Mouse (Mus musculus) MEL (cell line): ENCODE measurements around the gene Emilin1. TPM values are rescaled to one million over a fixed set of nuclear protein-coding genes. Genes with fewer than 3 reads are reported as not detected.

Experiments used
- DNase-seq: peaks from one replicate; pipeline ENCODE4 v3.0.0; 2011; ENCODE audit warnings: low read depth, low spot score
- H3K27ac ChIP-seq: 2 replicates; pipeline ENCODE4 v1.5.1; 2012; ENCODE audit warnings: low read depth, mild to moderate bottlenecking, control low read depth, low read length, moderate library complexity; ENCODE audit not compliant: control insufficient read depth
- H3K27me3 ChIP-seq, 2 experiments: fragments of 150-350 bp in 1 of 2; sonication (generic) in 1 of 2; 2 replicates each; pipeline ENCODE4 v1.6.1; 2012; ENCODE audit warnings: low read length in 2 of 2, mild to moderate bottlenecking in 2 of 2, improper control_type of control experiment in 1 of 2, moderate library complexity in 1 of 2; ENCODE audit not compliant: insufficient read depth in 2 of 2, control insufficient read depth in 1 of 2
- H3K36me3 ChIP-seq, 2 experiments: 2 replicates each; pipeline ENCODE4 v1.6.1; 2012 to 2014; ENCODE audit warnings: low read length in 2 of 2, improper control_type of control experiment in 1 of 2, inconsistent platforms in 1 of 2, mild to moderate bottlenecking in 1 of 2; ENCODE audit not compliant: insufficient read depth in 2 of 2, control insufficient read depth in 1 of 2
- H3K4me1 ChIP-seq, 2 experiments: fragments of 150-350 bp in 1 of 2; sonication (generic) in 1 of 2; 2 replicates each; pipeline ENCODE4 v1.6.1; 2012; ENCODE audit warnings: low read length in 2 of 2, improper control_type of control experiment in 1 of 2, mild to moderate bottlenecking in 1 of 2; ENCODE audit not compliant: insufficient read depth in 2 of 2, control insufficient read depth in 1 of 2
- H3K4me3 ChIP-seq, 2 experiments: fragments of 150-350 bp in 1 of 2; sonication (generic) in 1 of 2; 2 replicates each; pipeline ENCODE4 v1.5.1; 2012; ENCODE audit warnings: low read depth in 2 of 2, low read length in 2 of 2, mild to moderate bottlenecking in 2 of 2, moderate library complexity in 2 of 2, control low read depth in 1 of 2, improper control_type of control experiment in 1 of 2; ENCODE audit not compliant: control insufficient read depth in 1 of 2, insufficient read depth in 1 of 2
- H3K79me2 ChIP-seq: 2 replicates; pipeline ENCODE4 v1.6.1; 2012; ENCODE audit warnings: mild to moderate bottlenecking, low read length, moderate library complexity; ENCODE audit not compliant: control insufficient read depth, poor library complexity, insufficient read depth
- H3K9ac ChIP-seq: 2 replicates; pipeline ENCODE4 v1.6.1; 2012; ENCODE audit warnings: low read depth, mild to moderate bottlenecking, control low read depth, low read length, moderate library complexity; ENCODE audit not compliant: control insufficient read depth, poor library complexity, severe bottlenecking
- H3K9me3 ChIP-seq: fragments of 150-350 bp; sonication (generic); replicated peaks from 2 replicates; pipeline ENCODE4 v1.6.1; 2012; ENCODE audit warnings: mild to moderate bottlenecking, low read length, improper control_type of control experiment, moderate library complexity; ENCODE audit not compliant: insufficient read depth
- ELF1 ChIP-seq: IDR thresholded peaks from 2 replicates; pipeline ENCODE4 v1.6.1; 2014; ENCODE audit warnings: low read depth, mild to moderate bottlenecking, inconsistent platforms, low read length, improper control_type of control experiment, moderate library complexity
- GATA1 ChIP-seq: IDR thresholded peaks from 2 replicates; pipeline ENCODE4 v1.6.1; 2011; ENCODE audit warnings: low read depth, low read length, improper control_type of control experiment
- KAT2A ChIP-seq: conservative IDR thresholded peaks from 2 replicates; pipeline ENCODE4 v1.6.1; 2012; ENCODE audit warnings: low read depth, low read length, improper control_type of control experiment, inconsistent platforms
- MAX ChIP-seq: IDR thresholded peaks from 2 replicates; pipeline ENCODE4 v1.6.1; 2011; ENCODE audit warnings: low read length, improper control_type of control experiment
- MEF2A ChIP-seq: IDR thresholded peaks from 2 replicates; pipeline ENCODE4 v1.6.1; 2014; ENCODE audit warnings: low read depth, mild to moderate bottlenecking, inconsistent platforms, low read length, improper control_type of control experiment; ENCODE audit not compliant: poor library complexity, insufficient replicate concordance, severe bottlenecking; ENCODE audit errors: extremely low read depth
- POLR2A ChIP-seq, 2 experiments: IDR thresholded peaks; 2 replicates each; pipeline ENCODE4 v1.6.1; 2011 to 2012; ENCODE audit warnings: low read length in 2 of 2, mild to moderate bottlenecking in 2 of 2, control low read depth in 1 of 2, improper control_type of control experiment in 1 of 2, low read depth in 1 of 2, moderate library complexity in 1 of 2; ENCODE audit not compliant: control insufficient read depth in 1 of 2, insufficient read depth in 1 of 2, poor library complexity in 1 of 2
- POLR2AphosphoS5 ChIP-seq: IDR thresholded peaks from 2 replicates; pipeline ENCODE4 v1.6.1; 2012; ENCODE audit warnings: low read depth, borderline replicate concordance, mild to moderate bottlenecking, inconsistent platforms, low read length, moderate library complexity, mixed read lengths
- RCOR1 ChIP-seq: IDR thresholded peaks from 2 replicates; pipeline ENCODE4 v1.6.1; 2012; ENCODE audit warnings: low read depth, mild to moderate bottlenecking, inconsistent platforms, low read length, improper control_type of control experiment
- TBP ChIP-seq: IDR thresholded peaks from 2 replicates; pipeline ENCODE4 v1.8.0; 2011; ENCODE audit warnings: low read depth, low read length, improper control_type of control experiment
- TCF12 ChIP-seq: IDR thresholded peaks from 2 replicates; pipeline ENCODE4 v1.6.1; 2014; ENCODE audit warnings: low read depth, mild to moderate bottlenecking, inconsistent platforms, low read length, improper control_type of control experiment, moderate library complexity
- USF2 ChIP-seq, 2 experiments: IDR thresholded peaks; 2 replicates each; pipeline ENCODE4 v1.6.1; 2011 to 2012; ENCODE audit warnings: improper control_type of control experiment in 2 of 2, low read length in 2 of 2, borderline replicate concordance in 1 of 2, inconsistent platforms in 1 of 2, low read depth in 1 of 2, mild to moderate bottlenecking in 1 of 2; ENCODE audit not compliant: insufficient read depth in 1 of 2
- ZKSCAN1 ChIP-seq: IDR thresholded peaks from 2 replicates; pipeline ENCODE4 v1.6.1; 2012; ENCODE audit warnings: low read depth, mild to moderate bottlenecking, inconsistent platforms, low read length, improper control_type of control experiment, moderate library complexity
- ZMIZ1 ChIP-seq: IDR thresholded peaks from 2 replicates; pipeline ENCODE4 v1.6.1; 2012; ENCODE audit warnings: low read depth, mild to moderate bottlenecking, inconsistent platforms, low read length, improper control_type of control experiment, moderate library complexity
- polyA plus RNA-seq, 2 experiments: library from polyadenylated mRNA; stranded (reverse) in 1 of 2; unstranded in 1 of 2; fragments of >175 nt in 1 of 2; fragments of >200 nt in 1 of 2; gene quantifications; 2 replicates each; pipeline versions ENCODE4 v1.2.1 to v1.2.4; 2012; ENCODE audit warnings: low replicate concordance in 2 of 2, low read depth in 1 of 2; ENCODE audit not compliant: insufficient read length in 2 of 2, insufficient read depth in 1 of 2, missing spikeins in 1 of 2
- total RNA-seq: library from RNA; depleted of rRNA; stranded (reverse); fragments of 300-350 nt; gene quantifications from 2 replicates; pipeline ENCODE4 v1.2.3, GENCODE M21; 2012

The Emilin1 gene
- total and polyA plus RNA-seq, 3 experiments, result 1.3 to 2.0 TPM; not detected in 1

GRCm38 (mm10) chr5:30951706-30952105 is 38.5 kb downstream of the Emilin1 start:
- TF ChIP-seq RCOR1 (no peak), MAX (no peak), ELF1 (no peak)
- H3K27ac ChIP-seq, result no peak overlapping the region
- H3K9ac ChIP-seq, result no peak overlapping the region
- H3K27me3 ChIP-seq, result no peaks in the 10 kb centered on the region
- no peaks in the 10 kb centered on the region for H3K9me3 ChIP-seq
- no peak for DNase-seq
- H3K4me1 ChIP-seq, result peaks cover 2 to 14% of the 10 kb centered on the region in 2 experiments; a peak in 3 of 4 replicates
- H3K79me2 ChIP-seq, result peaks cover 3% of the 10 kb centered on the region; the same call in 1 of the 2 replicates
- peaks cover 0 to 7% of the 10 kb centered on the region in 2 experiments; a peak in 2 of 4 replicates for H3K36me3 ChIP-seq
- no peak overlapping the region for H3K4me3 ChIP-seq

DNA sequence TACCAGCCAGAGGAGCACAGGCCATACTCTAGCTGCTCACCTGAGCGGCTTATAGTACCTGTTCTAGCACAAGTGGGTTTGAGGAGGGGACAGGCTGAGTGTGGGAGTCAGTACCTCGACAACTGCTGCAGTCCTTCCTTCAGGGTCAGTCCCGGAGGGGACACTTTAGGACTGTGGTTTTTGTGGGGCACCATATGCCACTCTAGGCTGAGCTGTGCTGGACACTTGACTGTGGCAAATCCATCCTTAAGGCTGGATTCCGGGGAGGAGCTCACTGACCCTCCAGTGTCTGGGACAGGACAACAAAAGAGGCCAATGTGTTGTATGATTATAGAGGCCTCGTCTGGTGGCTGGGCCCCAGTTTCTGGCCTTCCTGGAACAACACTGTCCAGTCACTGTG is 39.3 kb downstream of the Emilin1 start:
- peaks cover 2 to 14% of the 10 kb centered on the region in 2 experiments; a peak in 3 of 4 replicates for H3K4me1 ChIP-seq
- TF ChIP-seq ZKSCAN1 (no peak), TBP (no peak), ZMIZ1 (peak; percentile 61; the same call in 1 of the 2 replicates), POLR2A (IDR thresholded peaks at IDR 0.05; ENCODE audit: control insufficient read depth in 1 of 2, insufficient read depth in 1 of 2, low read depth in 1 of 2, low read length in 2 of 2, poor library complexity in 1 of 2) (peak in 1 of 2 experiments; percentile 42; a peak in 2 of 4 replicates)

GRCm38 (mm10) chr5:30954065-30954464 is 40.9 kb downstream of the Emilin1 start:
- no peak overlapping the region for H3K27ac ChIP-seq
- H3K9me3 ChIP-seq, result no peaks in the 10 kb centered on the region
- no peak overlapping the region for H3K4me3 ChIP-seq
- TF ChIP-seq GATA1, result no peak
- no peak for TF ChIP-seq USF2 (IDR thresholded peaks at IDR 0.05; ENCODE audit: borderline replicate concordance in 1 of 2, insufficient read depth in 1 of 2, low read depth in 1 of 2, low read length in 2 of 2)
- no peak for TF ChIP-seq TCF12
- TF ChIP-seq POLR2AphosphoS5, result no peak
- TF ChIP-seq KAT2A, result no peak
- TF ChIP-seq MEF2A, result no peak
- TF ChIP-seq ZMIZ1, result no peak
- no peak for DNase-seq
- H3K27me3 ChIP-seq, result no peaks in the 10 kb centered on the region
- no peak overlapping the region for H3K9ac ChIP-seq
- peaks cover 18% of the 10 kb centered on the region for H3K79me2 ChIP-seq
- peaks cover 2 to 22% of the 10 kb centered on the region in 2 experiments; a peak in 3 of 4 replicates for H3K4me1 ChIP-seq
- H3K36me3 ChIP-seq, result peaks cover 4 to 16% of the 10 kb centered on the region in 2 experiments; a peak in 3 of 4 replicates

More for the DNA sequence above, 39.3 kb downstream of the Emilin1 start:
- no peak overlapping the region for H3K4me3 ChIP-seq
- no peaks in the 10 kb centered on the region for H3K27me3 ChIP-seq
- H3K27ac ChIP-seq, result no peak overlapping the region
- no peaks in the 10 kb centered on the region for H3K9me3 ChIP-seq
- H3K36me3 ChIP-seq, result peaks cover 3 to 7% of the 10 kb centered on the region in 2 experiments; a peak in 3 of 4 replicates
- H3K9ac ChIP-seq, result no peak overlapping the region
- H3K79me2 ChIP-seq, result peaks cover 3% of the 10 kb centered on the region; the same call in 1 of the 2 replicates
- no peak for DNase-seq
